Mouse (Mus musculus) G1E (cell line): Measurements from ENCODE around the gene Irak1bp1. TPM values are rescaled to one million over a fixed set of nuclear protein-coding genes. Genes with fewer than 3 reads are reported as not detected.
A peak's percentile ranks its signal among the peaks of the same experiment; 100 is the strongest.

ENCODE experiments used
- ATAC-seq: 2 replicates; pipeline ENCODE4 v1.8.0; 2016; ENCODE audit warnings: mild to moderate bottlenecking; ENCODE audit not compliant: insufficient number of reproducible peaks, poor library complexity, low FRiP score, severe bottlenecking; ENCODE audit errors: extremely low read depth
- DNase-seq: peaks from one replicate; pipeline ENCODE4 v3.0.0; 2012; ENCODE audit warnings: low spot score
- H3K27me3 ChIP-seq: 2 replicates; pipeline ENCODE4 v1.6.1; 2012; ENCODE audit warnings: mild to moderate bottlenecking, low read length, inconsistent platforms; ENCODE audit not compliant: insufficient read depth
- H3K36me3 ChIP-seq: replicated peaks from 2 replicates; pipeline ENCODE3; 2012; ENCODE audit warnings: mild to moderate bottlenecking, inconsistent platforms
- H3K4me1 ChIP-seq: 2 replicates; pipeline ENCODE4 v1.6.1; 2012; ENCODE audit warnings: low read depth, low read length, inconsistent platforms, mixed read lengths; ENCODE audit not compliant: insufficient read depth
- H3K4me3 ChIP-seq: 2 replicates; pipeline ENCODE4 v1.5.1; 2012; ENCODE audit warnings: low read depth, mild to moderate bottlenecking, inconsistent platforms, low read length, moderate library complexity, mixed read lengths
- H3K9me3 ChIP-seq: replicated peaks from 2 replicates; pipeline ENCODE4 v1.6.1; 2012; ENCODE audit warnings: inconsistent platforms
- CTCF ChIP-seq: IDR thresholded peaks from 2 replicates; pipeline ENCODE4 v1.5.1; 2012; ENCODE audit warnings: low read depth, low read length, inconsistent platforms, mixed read lengths
- GATA1 ChIP-seq: IDR thresholded peaks from 2 replicates; pipeline ENCODE4 v1.6.1; 2012; ENCODE audit warnings: borderline replicate concordance, low read length, inconsistent platforms, mixed read lengths
- GATA2 ChIP-seq: IDR thresholded peaks from 2 replicates; pipeline ENCODE4 v1.6.1; 2012; ENCODE audit warnings: low read depth, low read length, inconsistent platforms, borderline replicate concordance
- POLR2AphosphoS5 ChIP-seq: IDR thresholded peaks from 2 replicates; pipeline ENCODE4 v1.6.1; 2012; ENCODE audit warnings: low read depth, low read length, inconsistent platforms; ENCODE audit not compliant: insufficient replicate concordance
- TAL1 ChIP-seq: conservative IDR thresholded peaks from 2 replicates; pipeline ENCODE4 v1.6.1; 2012; ENCODE audit warnings: low read depth, low read length, inconsistent platforms, mixed read lengths
- polyA plus RNA-seq: library from polyadenylated mRNA; stranded (reverse); fragments of >175 nt; gene quantifications from 2 replicates; pipeline ENCODE4 v1.2.3, GENCODE M21; 2012
- total RNA-seq, 2 experiments: library from RNA; stranded (forward) in 1 of 2; stranded (reverse) in 1 of 2; fragments of 200-1000 nt in 1 of 2; fragments of >200 nt in 1 of 2; fragmentation: Nextera tagmentation in 1 of 2; gene quantifications; 2 replicates each; pipeline ENCODE4 v1.2.3; 2014 to 2017

Irak1bp1 gene
- total and polyA plus RNA-seq, 3 experiments = 8.2 to 12.7 (median 8.4) TPM

DNA sequence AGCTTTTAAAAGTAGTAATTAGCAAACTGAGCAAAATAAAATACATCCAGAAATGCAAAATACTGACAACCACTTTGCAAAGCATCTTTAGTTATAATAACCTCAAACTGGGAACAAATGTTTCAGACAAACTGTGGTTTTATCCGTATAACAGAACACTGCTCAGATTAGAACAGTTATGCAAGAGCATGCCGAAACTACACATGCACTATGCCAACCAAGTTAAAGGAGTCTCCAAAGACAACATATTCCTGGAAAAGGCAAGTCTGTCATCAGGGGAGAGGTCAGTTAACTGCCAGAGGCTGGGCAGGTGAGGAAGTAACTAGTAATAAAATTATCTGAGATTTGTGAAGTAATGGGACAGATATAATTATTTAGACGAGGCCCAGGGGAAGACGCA, 13.3 kb downstream of the Irak1bp1 start:
- Histone ChIP-seq H3K27me3 (no peaks in the 10 kb centered on the region), H3K9me3 (no peaks in the 10 kb centered on the region), H3K4me1 (no peaks in the 10 kb centered on the region), H3K36me3 (peaks cover 23% of the 10 kb centered on the region), H3K4me3 (no peak overlapping the region)
- TF ChIP-seq GATA2 = no peak
- no peak for TF ChIP-seq POLR2AphosphoS5
- no peak for TF ChIP-seq TAL1
- no peak for TF ChIP-seq GATA1
- TF ChIP-seq CTCF = no peak
- no peak for DNase-seq
- no peak for ATAC-seq

DNA sequence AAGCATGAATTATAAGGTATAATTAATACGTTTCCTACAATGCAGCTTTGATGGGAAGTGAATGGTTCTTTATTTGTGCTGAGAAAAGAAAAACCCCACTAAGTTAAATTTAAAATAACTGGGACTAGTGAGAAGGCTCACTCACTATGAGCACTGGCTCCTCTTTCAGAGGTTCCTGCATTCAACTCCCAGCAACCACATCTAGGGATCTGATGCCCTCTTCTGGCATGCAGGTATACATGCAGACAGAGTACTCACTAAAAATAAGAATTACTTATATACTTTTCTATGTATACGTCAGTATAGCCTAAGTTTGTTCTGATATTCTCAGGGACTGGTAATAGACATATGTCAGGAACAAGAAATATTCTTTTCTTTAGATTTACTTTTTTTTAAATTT, 24.7 kb downstream of the Irak1bp1 start:
- ATAC-seq = peak; percentile 60; the same call in 1 of the 2 replicates

DNA sequence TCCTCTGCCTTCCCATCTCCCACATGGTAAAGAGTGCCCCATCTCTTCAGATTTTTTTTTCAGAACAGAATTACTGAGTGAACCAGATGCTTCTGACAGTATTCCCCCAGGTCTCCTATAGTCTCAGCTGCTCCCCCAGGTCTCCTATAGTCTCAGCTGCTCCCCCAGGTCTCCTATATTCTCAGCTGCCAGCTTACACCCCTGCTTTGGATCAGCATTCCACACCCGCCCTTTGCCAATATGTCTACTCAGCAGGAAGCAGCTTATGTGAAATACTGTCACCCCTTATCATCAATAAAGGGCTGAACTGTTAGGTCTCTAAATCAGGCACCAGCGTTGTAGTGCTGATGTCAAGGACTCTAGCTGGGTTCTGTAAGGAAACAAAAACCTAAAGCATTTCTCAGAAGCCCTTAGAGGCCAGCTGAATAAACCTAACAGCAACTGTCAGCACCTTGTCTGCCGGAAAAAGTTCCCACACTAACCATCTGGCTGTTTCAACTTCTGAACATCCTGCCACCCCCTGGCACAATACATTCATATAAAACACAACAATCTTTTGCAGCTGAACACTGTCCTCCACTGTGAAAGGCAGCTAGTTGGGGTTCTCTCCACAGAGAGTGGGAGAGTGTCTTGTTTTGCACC, 25.8 kb downstream of the Irak1bp1 start:
- Histone ChIP-seq H3K4me1 (peaks cover 2% of the 10 kb centered on the region; the same call in 1 of the 2 replicates), H3K27me3 (no peaks in the 10 kb centered on the region), H3K4me3 (no peak overlapping the region), H3K36me3 (no peaks in the 10 kb centered on the region), H3K9me3 (no peaks in the 10 kb centered on the region)
- TF ChIP-seq GATA2 (no peak), TAL1 (no peak), CTCF (no peak), POLR2AphosphoS5 (no peak), GATA1 (no peak)
- ATAC-seq (no peak), DNase-seq (no peak)

More for the DNA sequence above, 24.7 kb downstream of the Irak1bp1 start:
- no peaks in the 10 kb centered on the region for H3K27me3 ChIP-seq
- DNase-seq = no peak
- H3K36me3 ChIP-seq = no peaks in the 10 kb centered on the region
- H3K4me1 ChIP-seq = peaks cover 2% of the 10 kb centered on the region; the same call in 1 of the 2 replicates
- no peak overlapping the region for H3K4me3 ChIP-seq
- TF ChIP-seq TAL1 (no peak), GATA1 (no peak), POLR2AphosphoS5 (no peak), CTCF (no peak), GATA2 (no peak)
- no peaks in the 10 kb centered on the region for H3K9me3 ChIP-seq

DNA sequence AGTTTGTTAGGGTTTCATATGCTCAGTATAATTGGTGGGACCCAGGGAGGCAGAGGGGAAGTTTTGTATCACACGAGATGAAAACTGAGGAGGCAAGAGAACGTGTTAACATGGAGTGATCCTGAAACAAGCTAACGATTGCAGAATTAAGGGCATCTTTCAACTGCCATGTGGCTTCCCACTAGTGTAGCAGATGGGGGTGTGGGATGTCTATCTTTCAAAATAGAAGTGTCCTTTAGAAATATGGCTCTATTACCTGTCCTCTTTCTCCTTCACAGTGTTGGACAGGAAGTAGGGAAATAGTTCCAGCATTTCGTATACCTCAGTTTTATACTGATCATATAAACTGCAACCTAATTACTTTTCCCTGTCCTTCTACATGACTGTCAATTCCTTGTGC, 26.9 kb downstream of the Irak1bp1 start:
- Histone ChIP-seq H3K9me3 (no peaks in the 10 kb centered on the region), H3K27me3 (no peaks in the 10 kb centered on the region), H3K4me1 (peaks cover 3% of the 10 kb centered on the region; the same call in 1 of the 2 replicates), H3K4me3 (no peak overlapping the region), H3K36me3 (no peaks in the 10 kb centered on the region)
- TF ChIP-seq TAL1 (no peak), POLR2AphosphoS5 (no peak), GATA1 (no peak), CTCF (no peak), GATA2 (no peak)
- no peak for ATAC-seq
- no peak for DNase-seq

DNA sequence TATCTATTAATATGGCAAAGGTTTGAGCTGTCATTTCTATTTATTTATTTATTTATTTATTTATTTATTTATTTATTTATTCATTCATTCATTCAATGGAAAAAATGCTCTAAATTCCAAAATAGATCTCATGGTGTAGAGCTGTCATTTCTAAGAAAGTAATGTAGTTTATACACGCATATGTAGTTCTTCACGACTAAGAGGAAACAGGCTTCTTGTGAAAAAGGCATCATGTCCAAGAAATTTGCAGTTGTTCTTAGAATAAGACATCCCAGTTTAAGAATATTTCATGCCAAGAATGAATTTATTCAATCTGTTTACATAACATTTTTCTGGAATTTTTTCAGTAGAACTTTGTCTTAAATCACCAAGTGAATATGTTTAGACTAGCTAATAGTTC, 31.5 kb downstream of the Irak1bp1 start:
- DNase-seq (no peak), ATAC-seq (no peak)
- Histone ChIP-seq H3K36me3 (peaks cover 13% of the 10 kb centered on the region), H3K9me3 (no peaks in the 10 kb centered on the region), H3K4me3 (no peak overlapping the region), H3K4me1 (0 out of 2 replicates have a peak, but pooled peaks cover 5% of the 10 kb centered on the region), H3K27me3 (no peaks in the 10 kb centered on the region)
- no peak for TF ChIP-seq CTCF
- TF ChIP-seq TAL1 = no peak
- TF ChIP-seq POLR2AphosphoS5 = no peak
- no peak for TF ChIP-seq GATA2
- no peak for TF ChIP-seq GATA1

DNA sequence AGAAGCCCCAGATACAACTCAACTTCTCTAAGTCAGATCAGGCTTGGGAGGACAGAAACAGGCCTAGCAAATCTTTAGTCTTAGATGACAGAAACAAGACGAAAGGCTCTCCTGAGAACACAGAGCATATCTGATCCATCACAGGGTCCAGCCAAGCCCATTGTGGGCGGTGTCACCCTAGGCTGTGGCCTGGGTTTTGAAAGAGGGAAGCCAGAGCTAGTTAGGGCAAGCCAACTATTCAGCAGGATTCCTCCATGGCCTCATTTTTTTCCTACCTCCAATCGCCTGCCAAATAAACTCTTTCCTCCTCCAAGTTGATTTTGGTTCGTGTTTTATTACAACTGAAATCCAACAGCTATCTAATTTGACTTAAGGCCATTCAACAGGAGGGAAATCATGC, 32.0 kb downstream of the Irak1bp1 start:
- peaks cover 15% of the 10 kb centered on the region for H3K36me3 ChIP-seq
- no peak for DNase-seq
- 0 out of 2 replicates have a peak, but pooled peaks cover 3% of the 10 kb centered on the region for H3K4me1 ChIP-seq
- TF ChIP-seq POLR2AphosphoS5 = no peak
- TF ChIP-seq CTCF = no peak
- TF ChIP-seq GATA1 = no peak
- TF ChIP-seq TAL1 = no peak
- no peak for TF ChIP-seq GATA2
- no peaks in the 10 kb centered on the region for H3K27me3 ChIP-seq
- H3K4me3 ChIP-seq = no peak overlapping the region
- ATAC-seq = no peak
- H3K9me3 ChIP-seq = no peaks in the 10 kb centered on the region
